Mouse (Mus musculus) intestine, postnatal 0 days (tissue): Measurements from ENCODE around the gene Gnmt. TPM values are rescaled to one million over a fixed set of nuclear protein-coding genes. Genes with fewer than 3 reads are reported as not detected.

Experiments
- ATAC-seq: fragments of 200-750 bp; cut with Nextera tagmentation; 2 replicates; pipeline ENCODE4 v1.8.0; 2017; ENCODE audit warnings: mild to moderate bottlenecking, moderate TSS enrichment, moderate library complexity
- H3K27ac ChIP-seq: fragments of 300-500 bp; sonication (generic); 2 replicates; pipeline ENCODE4 v1.5.1; 2014; ENCODE audit warnings: mild to moderate bottlenecking, low read depth, low read length, moderate library complexity
- H3K27me3 ChIP-seq: fragments of 300-500 bp; sonication (generic); replicated peaks from 2 replicates; pipeline ENCODE4 v1.6.1; 2014; ENCODE audit warnings: low read length, mixed read lengths; ENCODE audit not compliant: control insufficient read depth, insufficient read depth
- H3K36me3 ChIP-seq: fragments of 300-500 bp; sonication (generic); 2 replicates; pipeline ENCODE4 v1.6.1; 2014; ENCODE audit warnings: mild to moderate bottlenecking, moderate library complexity; ENCODE audit not compliant: control insufficient read depth, insufficient read depth
- H3K4me1 ChIP-seq: fragments of 300-500 bp; sonication (generic); replicated peaks from 2 replicates; pipeline ENCODE4 v1.6.1; 2014; ENCODE audit warnings: antibody characterized with exemption, low read length, mixed read lengths; ENCODE audit not compliant: control insufficient read depth, insufficient read depth
- H3K4me2 ChIP-seq: fragments of 300-500 bp; sonication (generic); replicated peaks from 2 replicates; pipeline ENCODE4 v1.6.1; 2014; ENCODE audit warnings: low read depth, mild to moderate bottlenecking, moderate library complexity
- H3K4me3 ChIP-seq: fragments of 300-500 bp; sonication (generic); 2 replicates; pipeline ENCODE4 v1.5.1; 2014; ENCODE audit warnings: low read depth, low read length
- H3K9ac ChIP-seq: fragments of 300-500 bp; sonication (generic); 2 replicates; pipeline ENCODE4 v1.6.1; 2014; ENCODE audit warnings: mild to moderate bottlenecking, low read depth, low read length
- H3K9me3 ChIP-seq: fragments of 300-500 bp; sonication (generic); 2 replicates; pipeline ENCODE4 v1.6.1; 2016; ENCODE audit warnings: mixed run types; ENCODE audit not compliant: control insufficient read depth
- CTCF ChIP-seq: sonication (generic); IDR thresholded peaks from 2 replicates; pipeline ENCODE4 v1.5.1; 2016; ENCODE audit warnings: low read depth, mild to moderate bottlenecking, control low read depth, antibody characterized with exemption, moderate library complexity
- WGBS: fragments of 180-500 bp; shearing (Covaris S2); extraction: QIAGEN DNeasy Blood & Tissue Kit; methylation state at CpG from one replicate; pipeline ENCODE4 v1.1.7; 2014; 5-methylcytosine and 5-hydroxymethylcytosine counted together
- polyA plus RNA-seq: library from polyadenylated mRNA; unstranded; fragments of >200 nt; fragmentation: Nextera tagmentation; extraction: Ambion mirVana; gene quantifications from 2 replicates; pipeline ENCODE4 v1.2.1, GENCODE M21; 2015

Gene Gnmt
- polyA plus RNA-seq, 1 experiment from 2014 or later, result 0.48 TPM

GRCm38 (mm10) chr17:46690665-46691064, 38.3 kb downstream of the Gnmt start:
- ATAC-seq, result no peak
- Histone ChIP-seq H3K9me3 (no peaks in the 10 kb centered on the region), H3K4me1 (no peaks in the 10 kb centered on the region), H3K36me3 (peaks cover 42% of the 10 kb centered on the region), H3K27me3 (no peaks in the 10 kb centered on the region), H3K4me2 (no peak overlapping the region), H3K9ac (no peak overlapping the region), H3K4me3 (no peak overlapping the region), H3K27ac (no peak overlapping the region)
- WGBS, result 87% methylated on average over 12 of the region's 12 CpGs
- TF ChIP-seq CTCF, result no peak

DNA sequence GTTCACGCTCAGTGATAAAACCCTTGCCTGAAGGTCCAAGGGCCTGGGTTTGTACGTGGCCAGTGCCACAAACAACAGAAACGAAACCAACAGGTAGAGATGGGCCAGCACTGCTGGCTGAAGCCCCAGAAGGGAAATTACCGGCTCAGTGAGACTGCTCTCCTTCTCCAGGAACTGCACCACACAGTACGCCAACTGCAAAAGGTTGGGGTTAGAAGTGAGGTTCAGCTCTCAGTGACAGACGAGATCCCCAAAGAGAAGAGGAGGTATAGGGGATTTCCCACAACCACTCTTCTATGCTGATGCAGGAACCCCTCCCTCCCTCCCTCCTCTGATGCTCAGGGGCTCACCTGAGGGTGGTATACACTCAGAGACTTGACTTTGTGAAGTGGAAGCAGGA, 43.1 kb downstream of the Gnmt start:
- Histone ChIP-seq H3K9me3 (no peaks in the 10 kb centered on the region), H3K9ac (no peak overlapping the region), H3K4me3 (no peak overlapping the region), H3K27me3 (no peaks in the 10 kb centered on the region), H3K4me2 (no peak overlapping the region), H3K4me1 (peaks cover 3% of the 10 kb centered on the region; the same call in 1 of the 2 replicates), H3K36me3 (peaks cover 58% of the 10 kb centered on the region), H3K27ac (no peak overlapping the region)
- TF ChIP-seq CTCF, result no peak
- WGBS, result 81% methylated on average over 6 of the region's 6 CpGs
- ATAC-seq, result no peak

DNA sequence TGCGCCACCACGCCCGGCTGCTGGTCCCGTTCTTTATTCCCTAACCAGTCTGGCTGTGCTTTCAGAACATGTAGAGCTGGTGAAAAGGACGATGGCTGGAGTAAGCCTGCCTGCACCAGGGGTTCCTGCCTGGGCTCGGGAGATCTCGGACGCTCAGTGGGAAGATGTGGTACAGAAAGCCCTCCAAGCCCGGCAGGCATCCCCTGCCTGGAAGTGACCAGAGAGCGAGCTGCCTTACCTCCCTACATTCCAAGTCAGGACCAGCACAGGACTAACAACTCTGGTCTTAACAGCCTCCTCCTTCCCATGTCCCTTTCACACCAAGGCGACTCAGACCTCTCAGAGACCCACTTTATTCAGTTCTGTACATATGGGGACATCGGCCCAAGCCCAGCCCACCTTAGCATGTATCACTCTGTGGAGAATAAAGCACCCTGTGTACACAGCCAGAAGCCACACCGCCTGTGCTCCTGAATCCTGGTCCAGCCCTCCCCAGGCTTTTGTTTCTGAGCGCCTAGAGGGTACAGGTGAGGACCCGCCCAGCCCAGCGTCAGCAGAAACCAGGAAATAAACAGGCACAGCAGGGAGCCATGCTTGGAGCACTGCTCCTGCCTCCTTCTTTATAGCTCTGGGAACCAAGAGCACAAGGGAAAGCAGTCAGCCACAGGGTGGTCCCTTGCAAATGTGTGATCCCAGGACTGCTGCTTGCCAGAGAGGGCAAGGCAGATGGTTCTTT, 46.1 kb downstream of the Gnmt start:
- peak overlapping the region; percentile 15; the same call in 1 of the 2 replicates for H3K27ac ChIP-seq
- H3K36me3 ChIP-seq, result peaks cover 48% of the 10 kb centered on the region
- no peak for ATAC-seq
- H3K27me3 ChIP-seq, result no peaks in the 10 kb centered on the region
- H3K9me3 ChIP-seq, result no peaks in the 10 kb centered on the region
- no peak for TF ChIP-seq CTCF
- H3K4me2 ChIP-seq, result no peak overlapping the region
- WGBS, result 76% methylated on average over 16 of the region's 16 CpGs
- H3K4me3 ChIP-seq, result no peak overlapping the region
- H3K4me1 ChIP-seq, result peaks cover 3% of the 10 kb centered on the region; the same call in 1 of the 2 replicates
- no peak overlapping the region for H3K9ac ChIP-seq

DNA sequence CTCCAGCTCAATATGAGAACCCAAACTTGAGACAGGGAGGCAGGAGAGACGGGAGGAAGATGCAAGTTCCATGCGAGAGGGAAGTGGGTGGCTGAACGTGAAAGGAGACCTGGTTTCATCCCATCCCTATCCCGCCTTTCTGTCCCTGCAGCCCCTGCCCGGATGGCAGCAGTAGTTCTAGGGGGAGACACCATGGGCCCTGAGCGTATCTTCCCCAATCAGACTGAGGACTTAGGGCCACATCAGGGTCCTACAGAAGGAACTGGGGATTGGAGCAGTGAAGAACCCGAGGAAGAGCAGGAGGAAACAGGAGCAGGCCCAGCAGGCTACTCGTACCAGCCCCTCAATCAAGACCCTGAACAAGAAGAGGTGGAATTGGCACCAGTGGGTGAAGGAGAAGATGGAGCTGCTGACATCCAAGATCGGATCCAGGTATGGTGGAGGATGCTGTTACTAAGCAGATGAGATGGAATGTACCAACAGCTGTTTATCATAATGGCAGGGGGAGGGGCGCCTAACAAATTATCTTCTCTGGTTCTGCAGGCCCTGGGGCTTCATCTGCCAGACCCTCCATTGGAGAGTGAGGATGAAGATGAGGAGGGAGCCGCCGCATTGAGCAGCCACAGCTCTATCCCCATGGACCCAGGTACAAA, 47.4 kb downstream of the Gnmt start:
- Histone ChIP-seq H3K9me3 (no peaks in the 10 kb centered on the region), H3K4me1 (peaks cover 3% of the 10 kb centered on the region; the same call in 1 of the 2 replicates), H3K4me3 (peak overlapping the region; percentile 87), H3K4me2 (peak overlapping the region; percentile 89), H3K27ac (0 out of 2 replicates have a peak overlapping the region, but pooled peaks have one; percentile 50), H3K36me3 (peaks cover 48% of the 10 kb centered on the region), H3K9ac (peak overlapping the region; percentile 67), H3K27me3 (no peaks in the 10 kb centered on the region)
- TF ChIP-seq CTCF, result no peak
- 21% methylated on average over 12 of the region's 12 CpGs for WGBS
- no peak for ATAC-seq

DNA sequence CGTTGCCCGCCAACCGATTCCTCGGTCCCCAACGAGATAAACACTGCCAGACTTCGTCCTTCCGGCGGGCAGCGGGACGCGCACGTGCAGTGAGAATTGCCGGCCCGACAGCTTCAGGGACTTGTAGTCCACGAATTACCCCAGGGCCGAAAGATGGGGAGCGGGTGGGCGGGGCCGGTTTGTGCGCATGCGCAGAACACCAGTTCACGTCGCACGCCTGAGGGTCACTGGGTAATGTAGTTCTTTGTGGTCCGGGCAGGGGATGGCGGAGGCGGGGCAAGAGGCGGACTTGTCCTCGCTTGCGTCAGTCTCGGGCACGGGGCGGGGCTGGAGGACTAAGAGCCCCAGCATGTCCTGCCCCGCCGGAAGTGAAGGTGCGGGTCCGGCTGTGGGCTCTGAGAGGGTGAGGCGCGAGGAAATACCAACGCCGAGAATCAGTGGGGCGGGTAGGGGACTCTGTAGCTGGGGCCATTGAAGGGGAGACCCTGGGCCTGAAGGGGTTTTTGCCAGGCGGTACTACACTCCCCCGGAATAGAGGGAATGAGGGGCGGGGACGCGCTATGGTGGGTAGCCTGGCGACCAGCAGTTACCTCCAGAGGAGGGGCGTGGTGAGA, 48.1 kb downstream of the Gnmt start, which contains the start of gene Klhdc3:
Gene Klhdc3 (minus strand): TSS at position 155 of the 614 bp plus-strand sequence.
- H3K27ac ChIP-seq, result peak within 1 kb of the TSS; percentile 87
- H3K4me1 ChIP-seq, result peaks cover 3% of the 10 kb centered on the region; the same call in 1 of the 2 replicates
- no peaks in the 10 kb centered on the region for H3K9me3 ChIP-seq
- peaks cover 49% of the 10 kb centered on the region for H3K36me3 ChIP-seq
- H3K9ac ChIP-seq, result peak within 1 kb of the TSS; percentile 67
- 0 out of 2 replicates have a peak, but pooled peaks have one; percentile 5 for TF ChIP-seq CTCF
- H3K4me3 ChIP-seq, result peak within 1 kb of the TSS; percentile 87
- H3K27me3 ChIP-seq, result no peaks in the 10 kb centered on the region
- WGBS, result under 1% methylated on average over 49 of the region's 49 CpGs
- peak; percentile 95 for ATAC-seq
- H3K4me2 ChIP-seq, result peak within 1 kb of the TSS; percentile 89
